Mouse (Mus musculus): ENCODE results near the gene Aox3. TPM values are rescaled to one million over a fixed set of nuclear protein-coding genes. Genes with fewer than 3 reads are reported as not detected.
A peak's percentile ranks its signal among the peaks of the same experiment; 100 is the strongest.

Aox3 gene
- polyA plus RNA-seq, 1 experiment from 2014 or later, result 0.20 TPM

DNA sequence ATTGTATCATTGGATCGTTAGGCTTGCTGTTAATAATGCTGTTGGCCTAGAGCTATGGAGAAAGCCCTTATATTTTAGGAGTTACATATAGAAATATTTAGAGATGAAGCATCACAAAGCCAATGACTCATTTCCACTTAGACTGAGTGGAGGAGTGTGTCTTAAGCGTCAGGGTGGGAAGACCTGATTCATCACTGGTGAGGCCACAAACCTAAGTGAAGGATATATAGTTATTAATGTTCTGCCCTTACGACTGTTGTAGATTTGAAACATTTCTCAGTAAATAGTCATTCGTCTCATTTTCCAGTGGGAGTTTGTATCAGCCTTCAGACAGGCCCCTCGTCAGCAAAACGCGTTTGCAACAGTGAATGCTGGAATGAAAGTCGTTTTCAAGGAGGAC, 39.3 kb downstream of the Aox3 start:
- 83% methylated on average over 8 of the region's 8 CpGs for WGBS
- Histone ChIP-seq H3K9me3 (no peaks in the 10 kb centered on the region), H3K27ac (no peak overlapping the region), H3K27me3 (no peaks in the 10 kb centered on the region), H3K9ac (no peak overlapping the region), H3K4me1 (no peaks in the 10 kb centered on the region), H3K36me3 (replicated peaks) (no peaks in the 10 kb centered on the region), H3K4me3 (replicated peaks) (no peak overlapping the region), H3K4me2 (no peak overlapping the region)
- no peak for ATAC-seq (ENCODE audit: low FRiP score)

DNA sequence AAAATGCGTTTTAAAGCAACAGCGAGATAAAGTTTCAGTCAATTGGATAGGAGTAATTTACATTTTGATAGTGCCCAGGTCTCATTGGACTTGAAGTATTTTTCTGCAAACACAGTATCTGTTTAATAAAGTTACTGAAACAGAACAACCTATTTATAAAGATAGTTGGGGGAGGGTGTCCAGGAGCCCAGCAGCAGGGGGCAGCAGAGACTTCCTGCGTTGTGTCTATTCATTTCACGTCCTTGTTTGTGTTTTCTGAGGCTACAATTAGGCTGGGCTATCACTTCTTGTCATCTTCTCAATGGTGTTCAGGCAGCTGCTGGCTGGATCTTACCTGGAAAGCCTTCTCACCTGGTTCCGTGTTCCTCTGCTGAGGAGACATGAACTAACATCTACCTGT, 43.8 kb downstream of the Aox3 start:
- Histone ChIP-seq H3K4me1 (no peaks in the 10 kb centered on the region), H3K36me3 (replicated peaks) (no peaks in the 10 kb centered on the region), H3K9me3 (no peaks in the 10 kb centered on the region), H3K4me3 (replicated peaks) (no peak overlapping the region), H3K27me3 (no peaks in the 10 kb centered on the region), H3K4me2 (no peak overlapping the region), H3K9ac (no peak overlapping the region), H3K27ac (no peak overlapping the region)
- ATAC-seq (ENCODE audit: low FRiP score), result no peak
- 57% methylated on average over 5 of the region's 5 CpGs for WGBS

DNA sequence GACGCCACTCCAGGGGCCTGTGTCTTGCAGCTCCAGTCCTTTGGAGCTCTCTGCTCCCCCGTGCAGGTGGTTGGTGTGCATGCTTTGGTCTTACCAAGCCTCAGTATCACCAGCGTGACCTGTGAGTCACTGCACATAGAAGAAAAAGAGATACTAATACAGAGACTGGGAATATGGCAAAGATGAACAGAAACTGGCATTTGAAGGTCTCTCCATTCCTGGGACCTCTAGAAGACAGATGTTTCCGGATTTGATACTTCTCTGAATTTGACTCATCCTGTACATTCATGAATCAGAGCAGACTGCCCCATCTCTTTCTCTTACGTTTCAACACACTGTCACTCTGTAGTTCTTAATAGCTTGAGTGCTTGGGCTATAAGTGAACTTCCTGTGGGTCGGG, 57.0 kb downstream of the Aox3 start:
- ATAC-seq (ENCODE audit: low FRiP score), result no peak
- Histone ChIP-seq H3K27me3 (no peaks in the 10 kb centered on the region), H3K27ac (no peak overlapping the region), H3K36me3 (replicated peaks) (no peaks in the 10 kb centered on the region), H3K9ac (no peak overlapping the region), H3K4me3 (replicated peaks) (no peak overlapping the region), H3K4me1 (no peaks in the 10 kb centered on the region), H3K9me3 (no peaks in the 10 kb centered on the region), H3K4me2 (no peak overlapping the region)
- WGBS, result 82% methylated on average over 6 of the region's 6 CpGs

DNA sequence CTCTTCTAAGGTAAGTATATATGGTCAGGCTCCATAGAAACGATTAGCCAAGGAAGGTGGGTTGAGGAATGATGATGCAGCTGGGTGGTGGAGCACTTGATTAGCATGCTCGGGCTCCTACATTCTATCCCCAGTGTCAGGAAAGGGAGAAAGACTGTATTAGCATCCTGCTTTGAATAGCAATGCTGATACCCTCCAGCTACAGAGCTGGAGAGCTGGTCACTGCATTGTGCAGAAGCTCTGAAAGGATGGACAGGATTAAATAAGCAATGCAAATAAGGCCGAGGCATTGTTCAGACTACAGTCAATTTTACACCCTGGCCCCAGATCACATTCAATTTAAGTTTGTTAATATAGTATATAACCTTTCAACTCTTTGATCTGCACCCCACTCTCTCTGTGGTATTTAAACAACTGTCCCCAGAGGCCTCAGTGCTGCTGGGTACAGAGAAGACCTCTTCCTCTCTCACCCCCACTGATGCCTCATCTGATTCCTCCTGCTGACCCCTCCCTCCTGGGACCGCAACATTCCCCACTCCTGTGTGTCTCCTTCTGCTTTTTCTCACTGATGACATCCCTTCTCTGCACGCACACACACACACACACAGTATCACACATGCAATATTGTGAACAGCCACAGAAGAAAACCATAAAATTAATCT, 75.7 kb downstream of the Aox3 start:
- Histone ChIP-seq H3K27ac (no peak overlapping the region), H3K4me3 (replicated peaks) (no peak overlapping the region), H3K36me3 (replicated peaks) (no peaks in the 10 kb centered on the region), H3K9ac (no peak overlapping the region), H3K27me3 (no peaks in the 10 kb centered on the region), H3K4me2 (no peak overlapping the region), H3K9me3 (no peaks in the 10 kb centered on the region), H3K4me1 (peaks cover 10% of the 10 kb centered on the region)
- WGBS, result 47% methylated on average over 5 of the region's 5 CpGs
- ATAC-seq (ENCODE audit: low FRiP score), result no peak

DNA sequence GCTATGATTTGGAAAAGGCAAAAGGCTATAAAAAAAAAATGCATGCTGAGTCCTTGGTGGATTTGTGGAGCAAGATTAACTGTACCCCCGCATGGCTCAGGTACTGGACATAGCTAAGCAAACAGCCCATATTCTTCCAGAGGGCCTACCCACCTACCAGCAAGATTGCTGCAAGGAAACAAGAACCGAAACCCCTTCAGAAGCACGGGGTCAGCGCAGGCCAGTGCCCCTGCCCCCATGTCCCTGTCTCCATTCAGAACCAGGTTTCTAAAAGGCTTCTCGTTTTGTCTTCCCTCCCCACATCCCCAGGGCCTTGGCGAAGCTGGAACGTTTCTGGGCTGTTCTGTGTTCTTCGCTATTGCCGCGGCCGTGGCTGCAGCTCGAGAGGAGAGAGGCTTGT, 81.4 kb downstream of the Aox3 start:
- no peaks in the 10 kb centered on the region for H3K36me3 ChIP-seq (replicated peaks)
- no peaks in the 10 kb centered on the region for H3K9me3 ChIP-seq
- H3K4me3 ChIP-seq (replicated peaks), result no peak overlapping the region
- no peak overlapping the region for H3K4me2 ChIP-seq
- no peak overlapping the region for H3K27ac ChIP-seq
- H3K27me3 ChIP-seq, result no peaks in the 10 kb centered on the region
- ATAC-seq (ENCODE audit: low FRiP score), result no peak
- WGBS, result 87% methylated on average over 12 of the region's 12 CpGs
- H3K4me1 ChIP-seq, result no peaks in the 10 kb centered on the region
- H3K9ac ChIP-seq, result no peak overlapping the region

DNA sequence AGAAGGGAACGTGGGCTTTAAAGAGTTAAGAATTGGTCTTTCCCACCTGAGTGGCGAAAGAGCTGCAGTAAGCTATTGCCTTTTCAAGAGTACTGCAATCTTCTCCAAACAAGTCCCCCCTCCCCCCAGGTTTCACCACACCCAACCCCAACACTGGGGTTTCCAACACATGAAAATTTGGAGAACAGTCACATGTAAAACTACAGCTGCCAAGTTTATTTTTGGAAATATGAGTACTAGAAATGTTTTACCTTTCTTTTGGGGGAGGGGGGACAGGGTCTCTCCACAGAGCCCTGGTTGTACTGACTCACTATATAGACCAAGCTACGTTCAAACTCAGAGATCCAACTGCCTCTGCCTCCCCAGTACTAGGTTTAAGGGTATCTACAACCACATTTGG, 82.1 kb downstream of the Aox3 start:
- H3K4me3 ChIP-seq (replicated peaks), result no peak overlapping the region
- no peak overlapping the region for H3K27ac ChIP-seq
- H3K9ac ChIP-seq, result no peak overlapping the region
- ATAC-seq (ENCODE audit: low FRiP score), result no peak
- WGBS, result 69% methylated on average over 3 of the region's 3 CpGs
- 0 out of 2 replicates have a peak overlapping the region, but pooled peaks have one; percentile 19 for H3K4me2 ChIP-seq
- no peaks in the 10 kb centered on the region for H3K27me3 ChIP-seq
- no peaks in the 10 kb centered on the region for H3K9me3 ChIP-seq
- H3K36me3 ChIP-seq (replicated peaks), result no peaks in the 10 kb centered on the region
- H3K4me1 ChIP-seq, result no peaks in the 10 kb centered on the region

DNA sequence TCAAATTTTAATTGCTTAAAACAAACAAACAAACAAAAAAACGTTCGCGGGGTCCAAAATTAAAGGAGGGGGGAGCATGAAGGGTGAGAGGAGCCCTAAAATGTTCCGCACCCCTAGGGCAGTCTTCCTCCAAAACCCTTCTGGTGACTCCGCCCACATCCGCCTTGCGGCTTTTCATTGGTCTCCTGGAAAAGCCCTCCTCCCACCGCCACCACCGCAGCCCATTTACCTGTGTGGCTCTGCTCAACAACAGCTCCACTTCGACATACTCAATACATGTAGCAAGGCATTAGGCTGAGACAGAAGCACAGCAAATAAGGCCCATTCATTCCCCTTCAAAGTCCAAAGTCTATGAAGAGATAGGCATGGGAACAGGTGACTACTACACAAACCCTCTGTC, 82.6 kb downstream of the Aox3 start:
- H3K9ac ChIP-seq, result no peak overlapping the region
- 25% methylated on average over 10 of the region's 10 CpGs for whole genome bisulfite sequencing
- H3K4me3 ChIP-seq (replicated peaks), result no peak overlapping the region
- H3K4me2 ChIP-seq, result peak overlapping the region; percentile 19
- no peak for ATAC-seq (ENCODE audit: low FRiP score)
- H3K4me1 ChIP-seq, result no peaks in the 10 kb centered on the region
- H3K27me3 ChIP-seq, result no peaks in the 10 kb centered on the region
- H3K27ac ChIP-seq, result no peak overlapping the region
- no peaks in the 10 kb centered on the region for H3K9me3 ChIP-seq
- no peaks in the 10 kb centered on the region for H3K36me3 ChIP-seq (replicated peaks)

DNA sequence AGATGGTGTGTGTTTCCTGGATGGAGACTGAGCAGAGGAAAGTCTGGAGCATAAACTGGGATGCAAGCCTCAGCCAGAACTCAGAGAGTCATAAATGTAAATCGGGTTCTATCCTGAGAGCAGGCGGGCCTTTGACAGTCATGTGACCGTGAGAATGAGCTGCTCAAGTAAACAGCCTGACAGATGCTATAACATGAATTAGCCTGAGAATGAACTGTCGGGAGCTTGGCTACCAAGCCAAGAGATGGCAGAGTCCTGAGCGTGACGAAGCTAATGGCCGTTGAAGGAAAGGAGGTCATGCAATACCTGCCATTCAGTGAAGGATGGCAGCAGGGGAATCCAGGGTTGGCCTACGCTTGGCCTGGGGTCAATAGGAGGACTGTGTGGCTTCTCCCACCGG, 84.1 kb downstream of the Aox3 start:
- no peak overlapping the region for H3K9ac ChIP-seq
- no peaks in the 10 kb centered on the region for H3K36me3 ChIP-seq (replicated peaks)
- no peak overlapping the region for H3K4me3 ChIP-seq (replicated peaks)
- H3K27ac ChIP-seq, result no peak overlapping the region
- no peak for ATAC-seq (ENCODE audit: low FRiP score)
- WGBS, result 83% methylated on average over 9 of the region's 9 CpGs
- H3K9me3 ChIP-seq, result no peaks in the 10 kb centered on the region
- no peak overlapping the region for H3K4me2 ChIP-seq
- no peaks in the 10 kb centered on the region for H3K4me1 ChIP-seq
- no peaks in the 10 kb centered on the region for H3K27me3 ChIP-seq

DNA sequence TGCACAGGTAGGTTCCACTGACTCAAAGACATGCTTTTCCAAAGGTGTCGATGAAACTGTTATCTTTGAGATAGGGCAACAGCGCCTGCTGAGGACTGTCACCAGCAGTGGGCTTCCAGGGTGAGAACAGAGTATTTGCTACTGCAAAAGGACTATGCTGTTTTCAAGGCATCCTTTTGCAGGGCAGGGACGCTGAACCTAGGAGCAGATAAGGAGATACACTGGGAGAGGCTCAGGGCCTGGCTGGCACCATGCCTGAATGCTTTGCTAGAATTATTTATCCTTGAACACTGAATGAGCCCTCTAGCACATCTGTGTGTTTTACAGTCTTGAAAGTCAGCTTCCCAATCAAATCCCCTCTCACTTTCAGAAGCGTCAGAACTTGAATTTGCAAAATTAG, 85.5 kb downstream of the Aox3 start:
- H3K4me2 ChIP-seq, result no peak overlapping the region
- no peak for ATAC-seq (ENCODE audit: low FRiP score)
- no peak overlapping the region for H3K9ac ChIP-seq
- no peaks in the 10 kb centered on the region for H3K9me3 ChIP-seq
- H3K36me3 ChIP-seq (replicated peaks), result no peaks in the 10 kb centered on the region
- H3K4me1 ChIP-seq, result no peaks in the 10 kb centered on the region
- H3K27me3 ChIP-seq, result no peaks in the 10 kb centered on the region
- WGBS, result 90% methylated on average over 4 of the region's 4 CpGs
- H3K4me3 ChIP-seq (replicated peaks), result no peak overlapping the region
- H3K27ac ChIP-seq, result no peak overlapping the region

DNA sequence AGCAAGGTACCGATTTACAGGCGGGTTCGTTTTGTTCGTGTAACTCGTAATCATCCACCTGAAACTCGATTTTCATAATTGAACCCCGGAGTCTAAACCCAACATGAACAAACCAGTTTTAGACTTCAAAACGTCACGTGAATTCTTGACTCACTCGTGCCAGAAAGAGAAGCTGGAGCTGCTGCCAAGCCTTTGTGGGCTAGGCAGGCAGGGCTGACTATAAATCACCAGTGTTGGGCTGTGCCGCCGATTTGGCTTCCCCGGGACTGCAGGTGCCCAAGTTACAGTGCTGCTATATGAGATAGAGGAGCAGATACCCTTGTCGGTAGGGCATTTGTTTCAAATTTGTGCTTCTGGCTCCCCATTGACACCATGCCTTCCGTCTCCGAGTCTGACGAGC, 97.3 kb downstream of the Aox3 start, which contains the start of gene Aox4:
TSS of gene Aox4 (plus strand) at position 195 of the 400 bp plus-strand sequence.
- Histone ChIP-seq H3K4me1 (no peaks in the 10 kb centered on the region), H3K4me3 (replicated peaks) (no peak within 1 kb of the TSS), H3K4me2 (no peak within 1 kb of the TSS), H3K36me3 (replicated peaks) (no peaks in the 10 kb centered on the region), H3K9ac (no peak within 1 kb of the TSS), H3K27ac (no peak within 1 kb of the TSS), H3K9me3 (no peaks in the 10 kb centered on the region), H3K27me3 (no peaks in the 10 kb centered on the region)
- no peak for ATAC-seq (ENCODE audit: low FRiP score)
- WGBS, result 86% methylated on average over 17 of the region's 17 CpGs

DNA sequence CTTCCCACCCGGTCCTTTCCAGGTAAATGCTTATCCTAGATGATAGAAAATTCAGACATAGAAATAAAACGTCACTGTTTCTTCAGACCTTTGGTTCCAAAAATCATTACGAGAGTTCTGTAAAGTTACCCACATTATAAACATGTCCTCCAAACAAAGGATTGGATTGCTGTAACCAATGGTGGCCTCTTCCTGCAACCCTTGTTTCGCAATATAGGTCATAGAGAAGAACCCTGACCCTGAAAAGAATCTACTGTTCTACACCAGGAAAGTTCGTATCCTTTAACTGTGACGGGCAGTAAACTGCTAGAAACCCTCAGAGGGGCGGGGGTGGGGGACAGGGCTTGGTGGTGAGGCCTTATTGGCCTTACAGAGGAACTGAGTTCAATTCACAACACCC, 99.9 kb downstream of the Aox3 start:
- H3K9ac ChIP-seq, result no peak overlapping the region
- H3K27ac ChIP-seq, result no peak overlapping the region
- no peaks in the 10 kb centered on the region for H3K9me3 ChIP-seq
- WGBS, result 86% methylated on average over 7 of the region's 7 CpGs
- H3K36me3 ChIP-seq (replicated peaks), result no peaks in the 10 kb centered on the region
- H3K4me2 ChIP-seq, result no peak overlapping the region
- H3K27me3 ChIP-seq, result no peaks in the 10 kb centered on the region
- no peak for ATAC-seq (ENCODE audit: low FRiP score)
- no peaks in the 10 kb centered on the region for H3K4me1 ChIP-seq
- H3K4me3 ChIP-seq (replicated peaks), result no peak overlapping the region

DNA sequence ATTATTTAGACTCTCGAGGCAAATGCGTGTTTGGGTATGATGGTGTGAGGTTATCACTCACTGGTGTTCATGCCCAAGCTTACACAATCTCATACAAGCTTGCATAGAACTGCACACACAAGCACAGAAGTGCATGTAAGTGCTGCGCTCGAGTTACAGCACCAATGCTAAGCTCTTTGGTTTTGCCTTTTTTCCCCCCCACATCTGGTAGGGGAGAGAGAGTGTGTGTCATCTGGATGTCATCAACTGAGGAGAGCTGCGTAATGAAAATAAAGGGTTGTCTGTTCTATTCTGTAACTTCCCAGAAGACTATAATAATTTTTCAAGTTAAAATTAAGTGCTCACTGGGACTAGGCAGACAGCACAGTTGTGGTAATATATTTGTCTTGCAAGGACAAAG, 100.9 kb downstream of the Aox3 start:
- H3K9me3 ChIP-seq, result no peaks in the 10 kb centered on the region
- no peaks in the 10 kb centered on the region for H3K36me3 ChIP-seq (replicated peaks)
- no peak overlapping the region for H3K9ac ChIP-seq
- no peaks in the 10 kb centered on the region for H3K27me3 ChIP-seq
- no peak overlapping the region for H3K27ac ChIP-seq
- H3K4me3 ChIP-seq (replicated peaks), result no peak overlapping the region
- no peak for ATAC-seq (ENCODE audit: low FRiP score)
- H3K4me1 ChIP-seq, result no peaks in the 10 kb centered on the region
- no peak overlapping the region for H3K4me2 ChIP-seq
- WGBS, result 91% methylated on average over 5 of the region's 5 CpGs

DNA sequence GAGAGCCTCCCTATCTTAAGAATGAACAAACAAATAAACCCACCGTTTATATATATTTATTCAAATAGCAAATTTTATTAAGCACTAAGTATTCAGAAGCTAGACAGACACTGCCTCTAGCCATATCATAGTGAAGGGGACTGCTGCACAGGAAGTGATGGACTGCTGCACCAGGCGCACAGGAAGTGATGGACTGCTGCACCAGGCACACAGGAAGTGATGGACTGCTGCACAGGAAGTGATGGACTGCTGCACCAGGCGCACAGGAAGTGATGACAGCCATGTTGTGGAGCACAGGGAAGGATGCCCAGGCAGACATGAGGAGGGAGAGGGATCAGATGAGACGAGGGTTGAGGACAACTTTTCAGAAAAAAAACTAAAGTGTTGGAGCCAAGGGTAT, 102.4 kb downstream of the Aox3 start:
- H3K9me3 ChIP-seq, result no peaks in the 10 kb centered on the region
- no peak overlapping the region for H3K9ac ChIP-seq
- 91% methylated on average over 4 of the region's 4 CpGs for WGBS
- H3K4me1 ChIP-seq, result no peaks in the 10 kb centered on the region
- ATAC-seq (ENCODE audit: low FRiP score), result no peak
- H3K27me3 ChIP-seq, result no peaks in the 10 kb centered on the region
- no peak overlapping the region for H3K4me2 ChIP-seq
- no peak overlapping the region for H3K4me3 ChIP-seq (replicated peaks)
- H3K27ac ChIP-seq, result no peak overlapping the region
- no peaks in the 10 kb centered on the region for H3K36me3 ChIP-seq (replicated peaks)
